Mouse (Mus musculus) left cerebral cortex, postnatal 36 days (tissue): Measurements from ENCODE around the gene Hoxa13. TPM values are rescaled to one million over a fixed set of nuclear protein-coding genes. Genes with fewer than 3 reads are reported as not detected.

Experiments
- DNase-seq, 2 experiments: peaks; one replicate each; pipeline ENCODE4 v3.0.0; 2021 to 2022; ENCODE audit warnings: low spot score in 2 of 2, mixed read lengths in 1 of 2
- intact Hi-C: fragments of 180-260 bp; cut with DNase I; formaldehyde crosslinking; loops from one replicate; pipeline ENCODE4 v1.15.1; 2025
- total RNA-seq, 2 experiments: library from RNA; stranded (reverse); gene quantifications; 2 replicates each; pipeline ENCODE4 v1.2.3; 2021

Hoxa13 gene
- total RNA-seq, 2 experiments from 2014 or later = not detected

DNA sequence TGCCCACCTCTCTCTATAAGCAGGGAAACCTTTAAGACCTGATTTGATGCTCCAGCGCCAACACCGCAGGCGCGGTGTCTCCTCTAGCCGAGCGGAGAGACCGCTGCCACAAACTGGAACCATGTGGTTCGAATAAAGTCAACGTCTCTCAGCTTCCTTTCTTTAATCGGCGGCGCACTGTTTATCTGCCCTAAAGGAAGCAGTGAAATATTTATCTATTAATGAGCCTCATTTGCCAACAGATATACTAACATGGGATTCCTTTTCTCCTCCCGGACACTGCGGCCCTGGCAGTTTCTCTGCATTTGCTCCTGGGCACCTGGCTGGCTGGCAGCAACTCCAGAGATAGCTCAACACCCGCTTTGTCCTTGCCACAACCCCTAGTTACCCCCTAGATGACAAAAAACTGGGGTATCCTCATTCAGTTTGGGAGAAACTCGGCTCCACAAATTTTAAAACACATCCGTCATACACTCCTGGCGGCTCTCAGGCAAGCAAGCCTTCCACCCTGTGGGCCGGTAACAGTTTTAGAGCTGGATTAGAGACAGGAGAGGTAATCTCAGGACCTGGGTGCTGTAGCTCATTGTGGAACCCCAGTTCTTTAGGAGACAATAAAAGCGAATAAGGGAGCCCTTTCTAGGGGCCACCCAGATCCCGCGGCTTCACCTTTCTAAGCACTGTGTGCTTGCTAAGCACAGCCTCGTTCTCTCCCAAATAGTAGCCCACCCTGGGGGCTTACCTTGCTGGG, 42.6 kb downstream of the Hoxa13 start:
- intact Hi-C loops = loop anchor here (5.0 kb wide), 1 partner anchor 1036 kb away; no protein-coding TSS in a partner anchor
- no peak for DNase-seq

DNA sequence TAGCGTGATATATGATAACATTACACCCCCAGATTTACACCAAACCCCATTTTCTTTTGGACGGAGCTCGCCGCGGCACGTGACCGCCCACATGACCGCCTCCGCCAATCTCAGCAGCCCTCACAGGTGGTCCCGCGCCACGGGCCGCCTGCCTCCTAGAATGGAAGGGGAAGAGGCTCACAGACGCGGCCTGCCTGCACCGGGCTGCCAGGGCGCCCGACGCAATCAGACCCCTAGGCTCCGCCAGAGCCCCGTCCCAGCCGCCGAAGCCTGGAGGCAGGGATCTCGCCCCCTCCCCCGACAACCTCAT, 43.3 kb downstream of the Hoxa13 start:
- intact Hi-C loops = loop anchor here (5.0 kb wide), 1 partner anchor 1035 kb away; no protein-coding TSS in a partner anchor

DNA sequence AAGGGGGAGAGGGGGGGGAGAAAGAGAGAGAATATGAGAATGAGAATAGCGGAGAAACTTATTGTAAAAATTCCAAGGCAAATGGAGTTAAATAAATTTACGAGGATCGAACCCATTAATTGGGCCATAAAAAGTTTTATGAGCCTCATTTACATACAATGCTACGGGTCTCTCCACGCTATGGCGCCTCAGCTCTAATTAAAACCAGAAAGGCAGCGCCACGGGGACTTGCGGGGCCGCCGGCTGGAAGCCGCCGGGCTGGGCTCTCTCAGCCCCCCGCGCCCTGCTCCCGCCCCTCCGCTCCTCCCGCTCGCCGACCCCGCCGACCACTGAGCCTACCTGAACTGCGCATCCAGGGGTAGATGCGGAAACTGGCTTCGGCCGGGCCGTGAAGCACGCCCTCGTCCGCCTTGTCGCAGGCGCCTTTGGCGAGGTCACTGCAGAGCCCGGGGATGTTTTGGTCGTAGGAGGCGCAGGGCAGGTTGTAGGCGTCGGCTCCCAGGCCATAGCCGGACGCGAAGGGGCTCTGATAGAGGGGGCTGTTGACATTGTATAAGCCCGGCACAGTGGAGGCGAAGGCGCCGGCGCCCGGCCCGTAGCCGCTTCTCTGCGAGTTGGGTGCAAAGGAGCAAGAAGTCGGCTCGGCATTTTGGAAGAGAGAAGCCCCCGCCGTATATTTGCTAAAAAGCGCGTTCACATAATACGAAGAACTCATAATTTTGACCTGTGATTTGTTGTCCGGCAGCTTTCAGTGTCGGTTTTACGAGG, 43.8 kb downstream of the Hoxa13 start:
- DNase-seq = no peak
- intact Hi-C loops = loop anchor here (5.0 kb wide), 1 partner anchor 1035 kb away; no protein-coding TSS in a partner anchor

More for the DNA sequence above, 43.3 kb downstream of the Hoxa13 start:
- DNase-seq = no peak

DNA sequence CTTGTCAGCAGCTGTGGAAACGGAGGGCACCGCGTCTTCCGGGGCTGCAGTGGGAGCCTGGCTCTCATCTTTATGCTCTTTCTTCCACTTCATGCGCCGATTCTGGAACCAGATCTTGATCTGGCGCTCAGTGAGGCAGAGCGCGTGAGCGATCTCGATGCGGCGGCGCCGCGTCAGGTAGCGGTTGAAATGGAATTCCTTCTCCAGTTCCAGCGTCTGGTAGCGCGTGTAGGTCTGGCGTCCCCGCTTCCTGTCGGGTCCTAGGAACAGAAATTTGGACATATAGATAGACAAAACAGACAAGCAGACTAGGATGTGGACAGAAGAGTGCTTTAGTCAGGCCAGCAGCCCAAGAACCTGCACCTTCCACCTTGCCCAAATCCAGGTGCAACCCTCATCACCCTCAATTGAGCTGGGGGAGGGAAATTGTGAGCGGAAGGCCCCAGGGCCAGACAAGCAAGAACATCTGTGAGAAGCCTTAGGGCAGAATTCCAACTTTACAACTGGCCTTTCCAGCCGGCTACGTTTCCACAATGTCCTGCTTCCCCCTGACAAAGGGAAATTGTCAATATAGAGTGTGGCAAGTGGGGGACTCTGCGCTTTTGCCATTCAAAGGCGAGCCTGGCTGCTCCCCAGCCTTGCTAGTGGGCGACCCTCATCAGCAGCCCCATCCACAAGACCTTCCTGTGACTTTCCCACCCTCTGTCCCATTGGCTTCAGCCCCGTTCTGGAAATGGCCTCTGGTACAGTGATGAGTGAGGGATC, 44.7 kb downstream of the Hoxa13 start:
- intact Hi-C loops = loop anchor here (5.0 kb wide), 1 partner anchor 1034 kb away; no protein-coding TSS in a partner anchor
- DNase-seq = no peak

DNA sequence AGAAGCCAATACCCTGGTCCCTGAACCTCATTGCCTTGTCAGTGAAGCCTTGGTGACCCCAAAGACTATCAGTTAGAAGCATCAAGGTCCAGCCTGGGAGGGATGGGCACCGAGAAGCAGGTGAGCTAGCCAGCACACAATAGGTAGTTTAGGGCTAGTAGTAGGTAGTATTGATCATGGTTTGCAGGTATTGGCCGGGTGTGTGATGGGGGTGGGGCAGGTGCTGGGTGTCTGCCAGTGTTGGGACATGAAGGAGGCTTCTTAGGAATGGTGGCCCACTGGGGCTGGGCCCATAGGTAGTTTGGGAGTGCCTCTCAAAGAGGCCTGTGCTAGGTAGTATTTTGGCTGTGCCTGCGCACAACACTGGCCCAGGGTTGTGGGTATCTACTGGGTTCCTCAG, 45.6 kb downstream of the Hoxa13 start:
- intact Hi-C loops = loop anchor here (5.0 kb wide), 1 partner anchor 1033 kb away; no protein-coding TSS in a partner anchor

DNA sequence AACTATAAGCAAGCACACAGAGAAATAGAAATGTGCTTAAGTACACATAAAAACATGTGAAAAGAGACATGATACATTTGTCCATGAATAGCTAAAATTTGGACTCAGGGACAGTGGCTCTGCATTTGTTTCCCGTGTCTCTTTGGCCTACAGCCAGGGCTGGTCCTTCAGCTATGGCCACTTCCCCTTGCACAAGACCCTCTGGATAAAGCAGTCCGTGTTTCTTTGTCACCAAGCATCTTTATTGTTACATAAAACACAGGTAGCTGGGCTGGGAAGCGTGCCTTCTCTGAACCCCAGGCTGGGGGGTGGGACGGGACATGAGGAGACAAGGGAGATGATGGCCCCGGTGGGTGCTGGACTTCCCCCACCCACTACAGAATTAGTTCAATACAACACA, 46.4 kb downstream of the Hoxa13 start:
- no peak for DNase-seq

More for the DNA sequence above, 45.6 kb downstream of the Hoxa13 start:
- no peak for DNase-seq

DNA sequence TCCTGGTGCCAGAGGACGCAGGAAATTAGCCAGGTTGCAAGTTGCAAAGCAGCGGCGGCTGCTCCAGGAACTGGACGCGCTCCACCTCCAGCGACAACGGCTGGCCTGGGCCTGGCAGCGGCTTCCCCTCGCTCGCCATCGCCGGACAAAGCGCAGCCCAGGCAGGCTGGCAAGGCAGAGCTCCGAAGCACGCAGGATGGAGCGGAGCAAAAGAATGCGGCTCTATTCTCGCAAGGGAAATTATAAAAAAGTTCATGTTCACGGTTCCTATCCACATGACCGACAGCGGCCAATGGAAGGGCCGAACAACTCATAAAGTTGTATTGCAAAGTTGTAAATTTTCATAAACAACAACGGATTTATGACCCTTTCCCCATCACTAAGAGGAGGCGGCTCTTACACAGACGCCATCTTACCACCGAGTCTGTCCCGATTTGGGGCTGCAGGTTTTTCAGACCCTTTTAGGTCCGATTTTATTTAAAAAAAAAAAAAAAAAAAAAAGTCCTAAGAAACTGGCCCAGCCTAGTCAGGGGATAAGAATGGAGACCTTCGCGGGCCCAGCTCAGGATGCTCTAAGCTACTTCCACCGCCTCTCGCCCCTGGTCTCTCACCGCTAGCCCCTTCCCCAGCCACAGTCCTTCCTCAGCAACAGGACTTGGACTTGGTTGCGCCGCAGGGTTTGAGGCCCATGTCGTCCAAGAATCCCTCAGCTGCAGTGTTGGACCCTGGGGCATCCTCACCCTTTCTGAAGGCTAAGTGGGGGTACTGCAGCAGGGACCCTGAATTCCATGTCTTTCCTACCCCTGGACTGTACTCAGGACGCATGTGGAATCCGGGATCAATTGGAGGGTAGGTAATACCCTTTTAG, 47.3 kb downstream of the Hoxa13 start, which contains the start of the genes Hoxa3 and Gm28308:
TSS of gene Hoxa3 (minus strand) at position 218 of the 868 bp plus-strand sequence.
TSS of gene Gm28308 (minus strand) at position 221 of the 868 bp plus-strand sequence.
- intact Hi-C loops = no loop called here
- DNase-seq = no peak

More for the DNA sequence above, 46.4 kb downstream of the Hoxa13 start:
- intact Hi-C loops = no loop called here

DNA sequence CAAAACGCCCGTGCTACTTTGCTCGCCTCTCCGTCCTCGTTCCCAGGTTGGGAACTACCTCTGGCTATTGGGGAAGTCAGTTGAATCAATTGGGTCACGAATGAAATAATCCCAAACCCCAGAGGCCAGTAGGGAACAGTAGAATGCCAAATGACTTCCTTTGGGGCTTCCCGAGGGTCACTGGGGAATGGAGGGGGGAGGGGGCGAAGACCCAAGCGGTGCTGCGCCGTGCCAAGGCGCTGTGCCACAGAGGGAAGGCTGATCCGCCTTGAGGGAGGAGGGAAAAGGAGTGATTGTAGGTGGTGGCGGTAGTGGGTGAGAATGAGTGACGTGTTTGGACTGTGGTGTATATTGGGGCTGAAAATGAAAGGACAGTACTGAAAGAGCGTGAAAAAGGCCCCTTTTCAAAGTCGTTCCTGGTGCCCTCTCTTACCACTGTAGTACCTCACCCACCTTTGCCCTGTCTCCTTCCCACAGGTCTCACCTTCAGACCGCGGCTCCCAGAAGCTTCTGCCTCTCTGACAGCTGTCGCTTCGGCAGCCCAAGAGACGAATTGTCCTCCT, 48.0 kb downstream of the Hoxa13 start:
- intact Hi-C loops = no loop called here
- peak in 1 of 2 experiments; percentile 2 for DNase-seq

DNA sequence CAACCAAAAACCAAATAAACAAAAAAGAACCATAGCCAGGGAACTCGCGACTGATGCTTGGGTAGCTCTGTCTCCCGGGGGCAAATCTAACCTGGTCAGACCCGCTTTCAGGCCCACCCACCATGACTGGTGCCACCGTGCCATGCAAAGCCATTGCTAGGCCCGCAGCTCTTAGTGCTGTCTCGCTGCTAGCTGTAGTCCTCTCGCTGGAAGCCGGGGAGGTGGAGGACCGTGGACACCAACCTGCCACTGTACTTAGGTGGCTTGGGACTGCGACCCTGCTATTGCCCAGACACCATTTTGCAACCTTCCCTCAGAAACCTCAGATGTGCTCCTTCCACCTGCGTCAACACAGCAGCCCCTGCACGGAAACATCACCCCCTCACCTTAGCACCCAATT, 48.7 kb downstream of the Hoxa13 start:
- intact Hi-C loops = no loop called here
- no peak for DNase-seq

DNA sequence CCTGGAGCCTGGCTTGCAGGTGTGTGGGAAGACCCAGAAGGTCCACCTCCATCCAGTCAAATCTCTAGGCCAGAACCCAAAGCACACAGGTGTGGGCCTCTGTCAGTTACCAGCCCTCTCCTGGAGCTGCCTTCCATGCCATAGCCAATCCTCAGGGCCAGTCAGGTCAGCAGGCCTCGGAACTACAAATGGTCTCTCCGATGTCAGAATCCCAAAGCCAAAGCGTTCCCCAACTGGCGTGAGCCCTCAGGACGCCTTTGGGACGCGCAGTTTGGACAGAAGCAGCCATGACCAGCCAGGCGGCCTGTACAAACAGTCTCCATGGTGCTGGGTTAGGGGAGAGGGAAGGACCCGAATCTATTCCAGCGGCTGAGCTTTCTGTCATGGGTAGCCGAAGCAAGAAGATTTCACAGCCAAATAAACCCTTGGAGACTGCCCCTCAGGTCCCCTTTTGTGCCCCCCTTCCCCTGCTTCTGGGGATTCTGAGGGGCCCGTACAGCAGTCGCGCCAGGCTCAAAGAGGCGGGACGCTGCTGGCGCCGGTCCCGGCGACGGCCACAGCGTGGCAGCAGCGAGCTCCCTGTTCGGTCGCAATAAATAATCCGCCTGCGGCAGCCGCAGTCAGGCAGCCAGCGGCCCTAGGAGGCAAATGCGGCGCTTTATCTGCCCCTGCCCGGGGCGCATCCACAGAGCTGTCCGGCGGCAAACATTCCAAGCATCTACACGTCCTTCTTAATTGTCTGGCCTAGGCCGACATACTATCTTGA, 49.3 kb downstream of the Hoxa13 start:
- intact Hi-C loops = no loop called here
- DNase-seq = peak in 1 of 2 experiments; percentile 64

DNA sequence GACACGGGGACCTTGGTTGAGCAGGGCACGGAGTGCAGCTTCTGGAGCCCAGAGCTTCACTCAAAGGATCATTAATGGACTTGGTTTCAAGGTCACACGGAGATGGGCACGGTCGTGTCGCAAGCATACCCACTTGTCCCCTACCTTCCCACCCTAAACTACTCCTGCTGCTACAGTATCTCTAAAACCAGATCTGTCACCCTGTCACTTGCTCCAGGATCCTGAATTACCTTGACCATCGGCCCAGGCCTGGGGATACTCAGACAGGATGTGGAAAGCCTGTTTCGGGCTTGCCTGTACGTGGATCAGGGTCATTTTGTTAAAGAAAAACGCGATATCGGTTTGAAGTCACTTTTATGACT, 51.0 kb downstream of the Hoxa13 start:
- DNase-seq = no peak
- intact Hi-C loops = no loop called here

DNA sequence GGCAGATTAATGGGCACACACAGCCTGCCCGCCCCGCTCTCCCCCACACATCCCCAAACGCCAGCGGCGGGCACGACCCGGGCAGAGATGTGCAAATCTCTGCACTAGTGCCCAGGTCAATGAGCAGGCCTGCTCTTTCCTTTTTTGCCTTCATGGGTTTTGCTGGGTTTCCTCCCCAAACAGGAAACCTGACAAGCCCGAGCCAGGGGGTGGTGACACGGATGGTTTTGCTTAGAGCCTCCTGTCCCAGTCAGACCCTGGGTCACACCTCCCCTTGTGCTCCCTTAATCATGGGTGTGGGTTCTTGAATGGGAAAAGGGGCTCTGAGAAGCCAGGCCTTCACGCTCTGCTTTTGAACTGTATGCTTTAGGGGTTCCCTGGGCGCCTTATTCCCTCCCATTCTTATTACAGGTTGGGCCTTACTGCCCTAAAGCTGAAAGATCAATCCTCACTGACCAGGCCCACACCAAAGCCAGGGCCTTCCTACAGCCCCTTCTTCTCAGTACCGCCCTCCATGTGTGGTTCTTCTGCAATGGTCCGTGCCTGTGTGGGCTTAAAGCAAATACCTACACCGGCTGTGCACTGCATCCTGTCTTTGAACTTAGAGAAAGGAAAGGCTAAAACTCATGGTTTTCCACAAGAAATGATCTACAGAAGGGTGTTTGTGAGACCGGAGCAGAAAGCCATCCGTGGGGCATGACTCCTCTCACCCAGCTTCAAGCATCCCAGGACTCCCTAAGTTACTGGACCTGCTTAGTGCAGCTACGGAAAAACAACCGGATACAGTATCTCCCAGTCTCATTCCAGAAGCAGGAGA, 51.6 kb downstream of the Hoxa13 start:
- intact Hi-C loops = no loop called here
- DNase-seq = no peak

DNA sequence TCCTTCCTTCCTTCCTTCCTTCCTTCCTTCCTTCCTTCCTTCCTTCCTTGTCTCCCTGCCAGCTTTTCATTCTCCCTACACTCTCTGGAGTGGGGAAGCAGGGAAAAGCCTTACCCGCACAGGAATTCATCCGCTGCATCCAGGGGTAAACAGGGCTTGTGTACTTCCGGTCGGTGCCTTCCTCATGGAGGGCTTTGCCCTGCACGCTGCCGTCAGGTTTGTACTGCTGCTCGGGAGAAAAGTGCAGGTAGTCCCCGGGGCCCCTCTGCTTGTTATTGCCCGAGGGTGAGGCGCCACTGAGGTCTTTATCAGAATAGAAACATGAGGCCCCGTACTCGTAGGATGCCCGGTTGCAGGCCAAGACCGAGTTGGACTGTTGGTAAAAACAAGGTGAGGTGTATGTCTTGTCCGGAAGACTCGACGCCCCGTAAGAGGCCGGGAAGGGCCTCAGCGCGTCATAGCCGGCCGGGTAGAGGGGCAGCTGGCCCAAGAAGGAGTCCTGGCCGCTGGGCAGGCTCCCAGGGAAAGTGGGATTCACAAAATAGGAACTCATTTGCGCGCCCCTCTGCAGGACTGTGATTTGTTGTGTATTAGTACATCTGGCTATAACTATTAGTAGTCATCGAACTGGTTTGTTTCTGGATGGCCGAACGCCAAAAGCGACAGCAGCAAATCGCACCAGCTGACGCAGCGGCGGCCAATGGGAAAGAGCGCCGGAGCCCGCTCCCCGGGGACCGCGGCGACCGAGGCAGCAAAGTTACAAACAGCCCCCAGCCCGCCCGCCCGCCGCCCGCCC, 52.4 kb downstream of the Hoxa13 start, which contains the start of gene Hoxa6:
TSS of gene Hoxa6 (minus strand) at position 651 of the 796 bp plus-strand sequence.
- intact Hi-C loops = no loop called here
- DNase-seq = no peak
